Mouse (Mus musculus) forebrain, embryonic 13.5 days (tissue): ENCODE data around the gene B4galt7. TPM values are rescaled to one million over a fixed set of nuclear protein-coding genes. Genes with fewer than 3 reads are reported as not detected.
"Not testable (repeated sequence)": the region's sequence is repeated elsewhere in the genome, so short reads cannot be mapped to it uniquely, and the experiment has no call there.

Experiments
- ATAC-seq: fragments of 200-750 bp; cut with Nextera tagmentation; 2 replicates; pipeline ENCODE4 v1.8.0; 2017
- H3K27ac ChIP-seq: fragments of 300-500 bp; sonication (generic); 2 replicates; pipeline ENCODE4 v1.5.1; 2015; ENCODE audit warnings: inconsistent platforms, mild to moderate bottlenecking, moderate library complexity
- H3K27me3 ChIP-seq: fragments of 300-500 bp; sonication (generic); 2 replicates; pipeline ENCODE4 v1.6.1; 2015; ENCODE audit warnings: mild to moderate bottlenecking, inconsistent platforms
- H3K36me3 ChIP-seq: fragments of 300-500 bp; sonication (generic); 2 replicates; pipeline ENCODE4 v1.6.1; 2015; ENCODE audit warnings: mild to moderate bottlenecking, inconsistent platforms; ENCODE audit not compliant: poor library complexity, severe bottlenecking
- H3K4me1 ChIP-seq: fragments of 300-500 bp; sonication (generic); 2 replicates; pipeline ENCODE4 v1.6.1; 2015; ENCODE audit warnings: inconsistent platforms
- H3K4me2 ChIP-seq: fragments of 300-500 bp; sonication (generic); 2 replicates; pipeline ENCODE4 v1.6.1; 2015; ENCODE audit warnings: inconsistent platforms, mild to moderate bottlenecking, moderate library complexity
- H3K4me3 ChIP-seq: fragments of 300-500 bp; sonication (generic); 2 replicates; pipeline ENCODE4 v1.5.1; 2015; ENCODE audit warnings: mild to moderate bottlenecking, inconsistent platforms
- H3K9ac ChIP-seq: fragments of 300-500 bp; sonication (generic); 2 replicates; pipeline ENCODE4 v1.6.1; 2015; ENCODE audit warnings: mild to moderate bottlenecking, inconsistent platforms
- H3K9me3 ChIP-seq: fragments of 300-500 bp; sonication (generic); replicated peaks from 2 replicates; pipeline ENCODE4 v1.6.1; 2016; ENCODE audit warnings: inconsistent platforms
- WGBS: fragments of 180-500 bp; shearing (Covaris S2); methylation state at CpG from one replicate; pipeline ENCODE4 v1.1.7; 2015; 5-methylcytosine and 5-hydroxymethylcytosine counted together
- polyA plus RNA-seq: library from polyadenylated mRNA; unstranded; fragments of >200 nt; fragmentation: Nextera tagmentation; extraction: Ambion mirVana; gene quantifications from 2 replicates; pipeline ENCODE4 v1.2.1, GENCODE M21; 2015

The B4galt7 gene
- polyA plus RNA-seq, 1 experiment from 2014 or later = 34.7 TPM

DNA sequence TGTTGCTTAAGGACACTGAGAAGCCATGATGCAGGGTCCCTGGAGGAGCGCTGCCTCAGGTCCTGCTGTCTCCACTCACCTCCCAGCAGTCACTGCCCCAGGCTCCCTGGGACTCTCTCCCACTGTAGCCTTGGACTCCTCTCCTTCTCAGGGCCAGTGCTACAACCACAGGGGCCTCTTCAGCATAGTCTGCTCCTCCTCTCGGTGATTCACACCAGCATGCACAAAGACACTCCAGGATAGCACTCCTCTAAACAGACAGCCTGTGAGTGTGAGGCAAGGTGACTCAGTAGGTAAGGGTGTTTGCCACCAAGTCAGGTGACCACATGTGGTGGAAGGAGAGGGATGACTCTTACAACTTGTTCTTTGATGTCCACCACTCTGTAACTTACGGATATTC is 4.9 kb downstream of the B4galt7 start:
- WGBS = 92% methylated on average over 3 of the region's 3 CpGs
- no peaks in the 10 kb centered on the region for H3K9me3 ChIP-seq
- H3K36me3 ChIP-seq = peaks cover 55% of the 10 kb centered on the region
- H3K4me3 ChIP-seq = no peak overlapping the region
- H3K4me2 ChIP-seq = no peak overlapping the region
- no peaks in the 10 kb centered on the region for H3K27me3 ChIP-seq
- H3K27ac ChIP-seq = no peak overlapping the region
- ATAC-seq = no peak
- no peak overlapping the region for H3K9ac ChIP-seq
- H3K4me1 ChIP-seq = peaks cover 10% of the 10 kb centered on the region

DNA sequence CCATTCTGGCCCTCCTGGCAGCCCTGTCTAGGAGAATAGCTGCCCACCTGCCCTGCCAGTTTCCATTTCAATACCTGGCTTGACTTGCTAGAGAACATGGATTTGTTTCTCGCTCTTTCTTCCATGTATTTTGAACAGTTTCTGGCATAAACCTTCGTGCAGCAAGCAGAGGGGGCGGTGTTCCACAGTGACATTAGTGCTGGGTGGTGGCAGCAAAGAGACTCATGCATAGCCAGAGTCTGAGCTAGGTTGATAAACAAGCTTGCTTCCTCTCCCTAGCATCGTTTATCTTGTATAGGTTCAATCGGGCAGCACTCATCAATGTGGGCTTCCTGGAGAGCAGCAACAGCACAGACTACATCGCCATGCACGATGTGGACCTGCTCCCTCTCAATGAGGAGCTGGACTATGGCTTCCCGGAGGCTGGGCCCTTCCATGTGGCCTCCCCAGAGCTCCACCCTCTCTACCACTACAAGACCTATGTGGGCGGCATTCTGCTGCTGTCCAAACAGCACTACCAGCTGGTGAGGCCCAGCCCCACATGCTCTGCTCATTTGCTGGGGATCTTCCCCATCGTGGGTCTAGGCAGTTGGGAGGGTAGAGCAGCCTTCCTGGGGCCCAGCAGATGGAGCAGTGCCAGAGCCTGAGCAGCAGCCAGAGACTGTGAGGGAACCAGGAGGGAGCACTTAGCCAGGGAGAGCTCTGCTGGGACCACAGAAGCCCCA is 7.4 kb downstream of the B4galt7 start:
- 83% methylated on average over 10 of the region's 10 CpGs for WGBS
- H3K9ac ChIP-seq = no peak overlapping the region
- no peak overlapping the region for H3K4me2 ChIP-seq
- no peak overlapping the region for H3K27ac ChIP-seq
- ATAC-seq = no peak
- H3K36me3 ChIP-seq = peaks cover 73% of the 10 kb centered on the region
- no peaks in the 10 kb centered on the region for H3K27me3 ChIP-seq
- no peaks in the 10 kb centered on the region for H3K4me1 ChIP-seq
- no peaks in the 10 kb centered on the region for H3K9me3 ChIP-seq
- no peak overlapping the region for H3K4me3 ChIP-seq

DNA sequence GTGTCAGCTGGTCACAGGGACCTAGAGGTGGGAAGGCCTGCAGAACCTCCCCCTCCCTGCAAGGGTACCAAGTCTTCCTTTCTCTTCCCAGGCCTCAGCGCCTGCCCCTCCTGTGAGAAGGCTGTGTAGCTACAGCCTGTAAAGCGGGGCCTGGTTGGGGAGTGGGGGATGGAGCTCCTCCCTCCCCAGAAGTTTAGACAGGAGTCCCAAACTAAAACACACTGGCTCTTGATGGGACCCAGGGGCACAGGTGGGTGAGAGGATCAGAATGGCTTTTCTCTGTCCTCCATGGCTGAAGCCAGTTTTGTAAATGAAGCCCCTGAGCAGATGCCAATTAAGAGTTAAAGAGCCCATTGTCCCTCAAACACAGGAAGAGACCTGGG is 7.9 kb downstream of the B4galt7 start:
- Histone ChIP-seq H3K9me3 (no peaks in the 10 kb centered on the region), H3K36me3 (peaks cover 74% of the 10 kb centered on the region), H3K4me1 (no peaks in the 10 kb centered on the region), H3K4me2 (no peak overlapping the region), H3K27me3 (no peaks in the 10 kb centered on the region), H3K4me3 (no peak overlapping the region), H3K27ac (no peak overlapping the region), H3K9ac (no peak overlapping the region)
- no peak for ATAC-seq
- WGBS = 95% methylated on average over 2 of the region's 2 CpGs

DNA sequence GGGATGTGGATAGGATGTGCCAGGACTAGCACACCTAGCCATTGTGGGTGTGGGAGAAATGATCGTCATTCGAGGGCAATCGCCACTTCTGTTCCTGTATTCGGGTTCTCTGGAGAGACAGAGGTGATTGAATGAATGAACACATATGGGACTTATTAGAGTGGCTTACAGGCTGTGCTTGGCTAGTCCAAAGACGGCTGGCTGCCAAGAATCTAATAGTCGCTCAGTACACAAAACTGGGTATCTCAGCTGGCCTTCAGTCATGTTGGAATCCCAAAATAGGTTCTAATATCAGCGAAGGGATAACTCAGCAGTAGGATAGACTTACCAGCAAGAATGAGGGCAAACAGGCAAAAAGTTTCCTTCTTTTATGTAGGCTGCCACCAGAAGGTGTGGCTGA is 12.3 kb downstream of the B4galt7 start:
- H3K9me3 ChIP-seq = no peaks in the 10 kb centered on the region
- peaks cover 56% of the 10 kb centered on the region for H3K36me3 ChIP-seq
- no peak overlapping the region for H3K4me3 ChIP-seq
- H3K27ac ChIP-seq = no peak overlapping the region
- ATAC-seq = no peak
- H3K4me2 ChIP-seq = no peak overlapping the region
- H3K4me1 ChIP-seq = no peaks in the 10 kb centered on the region
- H3K9ac ChIP-seq = no peak overlapping the region
- no peaks in the 10 kb centered on the region for H3K27me3 ChIP-seq
- 93% methylated on average over 7 of the region's 7 CpGs for WGBS

DNA sequence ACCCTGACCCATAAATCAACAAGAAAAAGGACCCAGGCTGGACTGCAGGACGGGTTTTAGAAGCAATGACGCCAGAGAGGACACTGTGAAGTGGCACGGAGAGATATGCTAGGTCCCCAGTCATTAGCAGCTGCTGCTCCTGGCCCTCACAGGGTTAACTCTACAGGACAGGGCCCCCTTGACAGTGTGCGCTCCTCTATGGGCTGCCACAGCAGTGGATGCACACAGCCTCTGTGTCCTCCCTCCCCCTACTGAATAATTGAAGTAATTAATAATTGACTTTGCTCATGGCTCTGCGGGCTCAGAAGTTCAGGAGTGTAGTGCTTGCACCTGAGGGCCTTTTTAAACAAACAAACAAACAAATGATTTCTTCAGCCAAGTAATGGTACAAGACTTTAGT is 13.8 kb downstream of the B4galt7 start:
- Histone ChIP-seq H3K4me1 (no peaks in the 10 kb centered on the region), H3K9me3 (no peaks in the 10 kb centered on the region), H3K4me3 (no peak overlapping the region), H3K9ac (no peak overlapping the region), H3K27me3 (no peaks in the 10 kb centered on the region), H3K27ac (no peak overlapping the region), H3K36me3 (peaks cover 42% of the 10 kb centered on the region), H3K4me2 (no peak overlapping the region)
- 56% methylated on average over 5 of the region's 5 CpGs for WGBS
- no peak for ATAC-seq

DNA sequence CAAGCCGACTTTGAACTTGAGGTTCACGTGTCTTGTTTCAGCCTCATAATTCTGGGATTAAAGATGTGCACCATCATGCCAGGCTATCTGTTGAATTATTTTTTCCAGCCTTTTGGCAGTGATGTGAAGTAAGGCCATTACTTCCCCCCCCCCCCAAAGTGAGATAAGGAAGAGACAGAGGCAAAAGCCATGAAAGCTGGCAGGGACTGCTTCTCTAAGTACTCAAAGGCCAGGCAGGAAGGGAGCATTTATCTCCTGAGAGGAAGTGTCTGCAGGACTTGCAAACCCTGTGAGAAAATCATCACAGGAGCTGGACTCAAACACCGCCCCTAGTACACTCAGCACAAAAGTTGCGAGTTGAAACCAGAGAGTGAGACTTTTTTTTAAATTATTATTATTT is 19.6 kb downstream of the B4galt7 start:
- no peaks in the 10 kb centered on the region for H3K9me3 ChIP-seq
- no peak for ATAC-seq
- WGBS = 94% methylated on average over 4 of the region's 4 CpGs
- H3K27ac ChIP-seq = no peak overlapping the region
- H3K4me2 ChIP-seq = no peak overlapping the region
- H3K27me3 ChIP-seq = no peaks in the 10 kb centered on the region
- H3K9ac ChIP-seq = no peak overlapping the region
- H3K4me1 ChIP-seq = peaks cover 16% of the 10 kb centered on the region
- 0 out of 2 replicates have a peak, but pooled peaks cover 7% of the 10 kb centered on the region for H3K36me3 ChIP-seq
- H3K4me3 ChIP-seq = no peak overlapping the region

DNA sequence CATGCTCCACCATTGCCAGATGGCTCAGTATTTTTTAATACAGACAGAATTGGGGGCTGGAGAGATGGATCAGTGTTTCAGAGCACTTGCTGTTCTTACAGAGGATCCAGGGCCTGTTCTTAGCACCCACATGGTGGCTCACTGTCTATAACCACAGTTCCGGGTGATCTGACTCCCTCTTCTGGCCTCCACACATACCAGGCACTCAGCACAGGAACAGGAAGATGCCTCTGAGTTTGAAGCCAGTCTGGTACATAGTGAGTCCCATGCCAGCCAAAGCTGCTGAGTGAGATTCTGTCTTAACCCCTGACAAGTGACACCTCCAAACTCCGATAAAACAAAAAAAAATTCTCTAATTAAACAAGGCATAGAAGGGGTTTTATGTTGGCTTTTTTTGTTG is 20.6 kb downstream of the B4galt7 start:
- no peak overlapping the region for H3K9ac ChIP-seq
- no peak for ATAC-seq
- no peak overlapping the region for H3K4me3 ChIP-seq
- H3K27ac ChIP-seq = no peak overlapping the region
- H3K9me3 ChIP-seq = no peaks in the 10 kb centered on the region
- WGBS = 78% methylated on average over 2 of the region's 2 CpGs
- peaks cover 26% of the 10 kb centered on the region for H3K4me1 ChIP-seq
- no peaks in the 10 kb centered on the region for H3K27me3 ChIP-seq
- H3K36me3 ChIP-seq = peaks cover 8% of the 10 kb centered on the region
- H3K4me2 ChIP-seq = no peak overlapping the region

DNA sequence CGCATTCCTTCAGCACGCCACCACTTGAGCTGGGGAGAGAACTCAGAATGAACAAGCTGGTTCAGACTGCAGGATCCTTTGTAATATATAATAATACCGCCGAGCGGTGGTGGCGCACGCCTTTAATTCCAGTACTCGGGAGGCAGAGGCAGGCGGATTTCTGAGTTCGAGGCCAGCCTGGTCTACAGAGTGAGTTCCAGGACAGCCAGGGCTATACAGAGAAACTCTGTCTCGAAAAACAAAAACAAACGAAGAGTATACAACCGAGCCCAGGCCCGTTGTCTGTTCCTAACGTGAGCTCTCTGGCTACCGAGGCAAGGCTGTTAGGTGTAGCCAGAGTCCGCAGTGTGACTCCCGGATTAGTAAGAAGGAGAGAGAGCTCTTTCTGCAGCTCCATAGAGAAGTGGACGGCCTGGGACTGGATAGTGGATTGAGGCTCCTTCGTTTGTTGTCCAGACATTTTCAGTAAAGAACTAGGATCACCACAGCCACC is 22.5 kb downstream of the B4galt7 start:
- WGBS = 25% methylated on average over 20 of the region's 20 CpGs
- peaks cover 26% of the 10 kb centered on the region for H3K36me3 ChIP-seq

DNA sequence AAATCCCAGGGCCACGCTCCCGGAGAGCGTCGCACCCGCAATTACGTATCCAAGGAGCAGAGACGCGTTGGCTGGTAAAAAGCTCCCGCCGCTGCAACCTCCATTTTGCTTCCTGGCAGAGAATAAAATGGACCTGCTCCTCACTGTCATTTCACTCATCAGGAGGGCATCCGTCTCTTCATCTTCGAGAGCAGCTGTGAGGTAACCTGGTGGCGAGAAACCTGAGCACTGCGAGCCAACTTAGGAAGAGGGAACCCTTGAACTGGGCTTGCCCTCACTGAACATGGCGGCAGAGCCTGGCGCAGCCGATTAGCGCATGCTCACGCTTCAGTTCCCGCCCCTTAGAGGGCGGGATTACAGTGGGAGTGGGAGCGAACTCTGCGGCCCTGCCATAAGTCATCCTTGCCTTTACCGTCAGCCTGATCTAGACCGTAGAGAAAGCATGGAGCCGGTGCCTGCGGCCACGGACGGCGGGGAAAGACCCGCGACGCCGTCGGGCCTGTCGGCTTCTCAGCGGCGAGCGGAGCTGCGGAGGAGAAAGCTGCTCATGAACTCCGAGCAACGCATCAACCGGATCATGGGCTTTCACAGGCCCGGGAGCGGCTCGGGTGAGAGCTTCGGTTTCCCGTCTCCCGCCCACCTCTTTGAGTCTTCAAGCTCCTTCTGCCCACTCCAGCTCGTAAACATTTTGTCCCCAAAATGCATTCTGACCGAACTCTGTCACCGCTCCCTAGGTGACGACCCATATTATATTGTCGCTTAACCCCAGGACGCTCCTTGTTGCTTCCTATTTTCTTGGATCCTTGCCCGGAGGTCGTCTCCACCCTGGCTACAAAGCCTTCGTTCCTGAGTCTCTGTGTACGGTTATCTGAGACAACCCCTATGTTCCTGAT is 23.2 kb downstream of the B4galt7 start, which contains the start of gene Caml:
TSS of gene Caml (plus strand) at position 357 of the 893 bp plus-strand sequence.
- Histone ChIP-seq H3K4me2 (peak within 1 kb of the TSS; percentile 87), H3K27me3 (no peaks in the 10 kb centered on the region), H3K9me3 (no peaks in the 10 kb centered on the region), H3K36me3 (peaks cover 31% of the 10 kb centered on the region), H3K4me1 (peaks cover 31% of the 10 kb centered on the region), H3K9ac (peak within 1 kb of the TSS; percentile 83), H3K27ac (peak within 1 kb of the TSS; percentile 81), H3K4me3 (peak within 1 kb of the TSS; percentile 85)
- under 1% methylated on average over 59 of the region's 59 CpGs for WGBS
- peak; percentile 98 for ATAC-seq

More for the DNA sequence above, 22.5 kb downstream of the B4galt7 start:
- Histone ChIP-seq H3K9ac (peak overlapping the region; percentile 83), H3K27ac (peak overlapping the region; percentile 81), H3K4me2 (peak overlapping the region; percentile 87), H3K4me3 (peak overlapping the region; percentile 85), H3K4me1 (peaks cover 31% of the 10 kb centered on the region)
- ATAC-seq, H3K9me3 ChIP-seq, H3K27me3 ChIP-seq: not testable (repeated sequence)

DNA sequence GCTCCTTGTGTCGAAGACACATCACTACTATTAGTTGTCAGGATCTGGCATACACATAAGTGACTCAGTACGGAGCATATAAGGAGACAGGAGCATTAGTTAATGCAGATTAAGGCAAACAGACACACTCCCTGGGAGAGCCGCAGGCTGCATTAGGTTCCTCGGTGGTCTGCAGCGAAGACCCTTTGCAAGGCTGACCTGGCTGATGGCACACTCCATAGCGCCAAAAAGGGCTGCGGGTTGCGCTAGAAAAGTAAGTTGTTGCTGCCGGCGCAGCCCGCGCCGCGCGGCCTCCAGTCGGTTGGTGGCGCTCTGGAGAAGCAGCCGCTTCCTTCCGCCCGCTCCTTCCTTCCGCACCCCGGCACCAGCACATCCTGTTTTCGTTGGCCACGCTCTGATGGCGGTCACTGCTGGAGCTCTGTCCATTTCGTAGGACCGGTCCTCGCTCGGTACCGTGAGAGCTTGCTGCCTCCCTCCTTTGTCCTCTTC is 35.0 kb downstream of the B4galt7 start, which contains the start of gene Ddx46:
TSS of gene Ddx46 (plus strand) at position 389 of the 489 bp plus-strand sequence.
- WGBS = 8% methylated on average over 24 of the region's 30 CpGs
- ATAC-seq = peak; percentile 89
- Histone ChIP-seq H3K4me2 (peak within 1 kb of the TSS; percentile 79), H3K36me3 (peaks cover 59% of the 10 kb centered on the region), H3K9ac (peak within 1 kb of the TSS; percentile 93), H3K4me3 (peak within 1 kb of the TSS; percentile 99), H3K27ac (peak within 1 kb of the TSS; percentile 32; the same call in 1 of the 2 replicates), H3K9me3 (no peaks in the 10 kb centered on the region), H3K4me1 (peaks cover 15% of the 10 kb centered on the region), H3K27me3 (no peaks in the 10 kb centered on the region)

DNA sequence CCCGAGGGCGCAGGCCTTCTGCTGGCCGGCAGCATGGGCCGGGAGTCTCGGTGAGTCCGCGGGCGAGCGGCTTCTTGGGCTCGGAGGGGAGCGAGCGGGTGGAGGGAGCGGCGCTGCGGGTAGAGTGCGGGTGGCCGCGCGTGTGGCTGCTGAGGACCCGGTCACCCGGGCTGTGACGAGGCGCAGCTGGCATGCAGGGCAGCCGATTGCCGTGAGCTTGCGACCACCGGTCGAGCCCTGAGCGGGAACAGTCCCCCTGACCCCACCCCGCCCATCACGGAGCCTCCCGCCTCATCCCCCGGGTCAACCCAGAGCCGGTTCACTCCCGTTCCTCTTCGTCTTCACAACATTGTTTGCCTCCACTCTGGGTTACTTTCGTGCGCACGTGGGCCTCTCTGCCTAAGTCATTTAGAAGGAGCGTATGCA is 35.5 kb downstream of the B4galt7 start:
- Histone ChIP-seq H3K27ac (peak overlapping the region; percentile 32; the same call in 1 of the 2 replicates), H3K27me3 (no peaks in the 10 kb centered on the region), H3K4me2 (peak overlapping the region; percentile 79), H3K4me1 (peaks cover 15% of the 10 kb centered on the region), H3K9ac (peak overlapping the region; percentile 93), H3K4me3 (peak overlapping the region; percentile 99), H3K36me3 (peaks cover 59% of the 10 kb centered on the region), H3K9me3 (no peaks in the 10 kb centered on the region)
- peak; percentile 60; the same call in 1 of the 2 replicates for ATAC-seq
- under 1% methylated on average over 40 of the region's 40 CpGs for WGBS
